Mouse (Mus musculus) cerebellum, adult 2 months (tissue): Measurements from ENCODE around the gene Arhgap18.

Experiments used
- CTCF ChIP-seq: fragments of 200-500 bp; IDR thresholded peaks from 2 replicates; pipeline ENCODE4 v1.5.1; 2011; ENCODE audit warnings: low read depth, mild to moderate bottlenecking, control low read depth, low read length, moderate library complexity, borderline replicate concordance; ENCODE audit not compliant: insufficient read depth
- POLR2A ChIP-seq: fragments of 200-500 bp; IDR thresholded peaks from 2 replicates; pipeline ENCODE4 v1.6.1; 2011; ENCODE audit warnings: low read length, control low read depth, borderline replicate concordance; ENCODE audit not compliant: insufficient read depth

GRCm38 (mm10) chr10:26862207-26862606 is 109.0 kb downstream of the Arhgap18 start:
- no peak for TF ChIP-seq POLR2A
- no peak for TF ChIP-seq CTCF
